Mouse (Mus musculus) heart, embryonic 12.5 days (tissue): Measurements from ENCODE around the gene Rims3. TPM values are rescaled to one million over a fixed set of nuclear protein-coding genes. Genes with fewer than 3 reads are reported as not detected.

Experiments used
- ATAC-seq: fragments of 200-750 bp; cut with Nextera tagmentation; 2 replicates; pipeline ENCODE4 v1.8.0; 2017; ENCODE audit warnings: moderate TSS enrichment, moderate library complexity; ENCODE audit not compliant: insufficient number of reproducible peaks, low FRiP score
- H3K27ac ChIP-seq: fragments of 300-500 bp; sonication (generic); 2 replicates; pipeline ENCODE4 v1.5.1; 2016; ENCODE audit warnings: mild to moderate bottlenecking, moderate library complexity; ENCODE audit not compliant: poor library complexity, severe bottlenecking
- H3K27me3 ChIP-seq: fragments of 300-500 bp; sonication (generic); replicated peaks from 2 replicates; pipeline ENCODE4 v1.6.1; 2016; ENCODE audit warnings: mild to moderate bottlenecking, moderate library complexity
- H3K36me3 ChIP-seq: fragments of 300-500 bp; sonication (generic); 2 replicates; pipeline ENCODE4 v1.6.1; 2016; ENCODE audit warnings: mild to moderate bottlenecking, moderate library complexity
- H3K4me1 ChIP-seq: fragments of 300-500 bp; sonication (generic); replicated peaks from 2 replicates; pipeline ENCODE4 v1.6.1; 2016; ENCODE audit warnings: mild to moderate bottlenecking
- H3K4me2 ChIP-seq: fragments of 300-500 bp; sonication (generic); 2 replicates; pipeline ENCODE4 v1.6.1; 2016; ENCODE audit warnings: mild to moderate bottlenecking, moderate library complexity
- H3K4me3 ChIP-seq: fragments of 300-500 bp; sonication (generic); 2 replicates; pipeline ENCODE4 v1.5.1; 2016; ENCODE audit warnings: mild to moderate bottlenecking
- H3K9ac ChIP-seq: fragments of 300-500 bp; sonication (generic); 2 replicates; pipeline ENCODE4 v1.6.1; 2016; ENCODE audit warnings: mild to moderate bottlenecking, moderate library complexity
- H3K9me3 ChIP-seq: fragments of 300-500 bp; sonication (generic); replicated peaks from 2 replicates; pipeline ENCODE4 v1.6.1; 2016; ENCODE audit warnings: mild to moderate bottlenecking, moderate library complexity
- WGBS: fragments of 180-500 bp; shearing (Covaris S2); methylation state at CpG from one replicate; pipeline ENCODE4 v1.1.7; 2016; 5-methylcytosine and 5-hydroxymethylcytosine counted together
- polyA plus RNA-seq: library from polyadenylated mRNA; unstranded; fragments of >200 nt; fragmentation: Nextera tagmentation; extraction: Ambion mirVana; gene quantifications from 2 replicates; pipeline ENCODE4 v1.2.1, GENCODE M21; 2016

Gene Rims3
- polyA plus RNA-seq, 1 experiment from 2014 or later, result 1.8 TPM

- peaks cover 6% of the 10 kb centered on the region; the same call in 1 of the 2 replicates for H3K9me3 ChIP-seq
- no peak overlapping the region for H3K4me3 ChIP-seq
- peaks cover 53% of the 10 kb centered on the region for H3K27me3 ChIP-seq
- no peak overlapping the region for H3K9ac ChIP-seq
- H3K4me2 ChIP-seq, result no peak overlapping the region
- no peak overlapping the region for H3K27ac ChIP-seq
- no peaks in the 10 kb centered on the region for H3K36me3 ChIP-seq
- WGBS, result 51% methylated on average over 11 of the region's 11 CpGs
- no peak for ATAC-seq
- 0 out of 2 replicates have a peak, but pooled peaks cover 3% of the 10 kb centered on the region for H3K4me1 ChIP-seq
These were observed 5.2 kb upstream of the Rims3 start for GRCm38 (mm10) chr4:120849451-120849850.

GRCm38 (mm10) chr4:120850946-120851345, 3.7 kb upstream of the Rims3 start:
- WGBS, result 4% methylated on average over 10 of the region's 10 CpGs
- no peak for ATAC-seq
- Histone ChIP-seq H3K27ac (no peak overlapping the region), H3K9ac (no peak overlapping the region), H3K36me3 (no peaks in the 10 kb centered on the region), H3K4me1 (0 out of 2 replicates have a peak, but pooled peaks cover 11% of the 10 kb centered on the region), H3K4me3 (no peak overlapping the region), H3K9me3 (peaks cover 8% of the 10 kb centered on the region; the same call in 1 of the 2 replicates), H3K27me3 (peaks cover 57% of the 10 kb centered on the region), H3K4me2 (no peak overlapping the region)

- Histone ChIP-seq H3K9me3 (peaks cover 8% of the 10 kb centered on the region; the same call in 1 of the 2 replicates), H3K27ac (no peak overlapping the region), H3K36me3 (no peaks in the 10 kb centered on the region), H3K4me1 (peaks cover 39% of the 10 kb centered on the region), H3K9ac (peak overlapping the region; percentile 76; the same call in 1 of the 2 replicates), H3K4me3 (peak overlapping the region; percentile 75), H3K4me2 (peak overlapping the region; percentile 99), H3K27me3 (peaks cover 67% of the 10 kb centered on the region)
- no peak for ATAC-seq
- WGBS, result 32% methylated on average over 7 of the region's 7 CpGs
These were observed 894 bp downstream of the Rims3 start for GRCm38 (mm10) chr4:120855360-120856060.

DNA sequence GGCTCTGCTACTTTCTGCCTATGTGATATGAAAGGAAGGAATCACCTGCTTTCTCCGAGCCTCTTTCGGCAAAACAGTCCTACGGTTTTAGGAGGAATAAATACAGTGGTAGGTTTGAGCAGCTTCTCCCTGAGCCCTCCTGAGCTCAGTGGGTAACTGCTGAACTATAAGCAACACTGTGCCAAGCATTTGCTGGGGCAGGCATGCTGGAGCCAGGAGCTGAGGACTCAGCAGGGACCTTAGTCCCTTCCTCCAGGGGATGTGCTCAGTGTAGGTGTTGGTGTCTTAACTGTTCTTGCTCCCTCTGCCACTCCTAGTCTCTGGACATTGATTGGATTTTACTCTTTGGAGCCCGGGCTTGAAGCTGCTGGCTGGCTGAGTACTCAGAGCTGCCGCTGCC, 1.8 kb downstream of the Rims3 start:
- Histone ChIP-seq H3K4me3 (no peak overlapping the region), H3K36me3 (no peaks in the 10 kb centered on the region), H3K9ac (no peak overlapping the region), H3K4me1 (peaks cover 47% of the 10 kb centered on the region), H3K27me3 (peaks cover 70% of the 10 kb centered on the region), H3K27ac (no peak overlapping the region), H3K4me2 (no peak overlapping the region), H3K9me3 (peaks cover 8% of the 10 kb centered on the region; the same call in 1 of the 2 replicates)
- WGBS, result 31% methylated on average over 5 of the region's 5 CpGs
- ATAC-seq, result no peak

DNA sequence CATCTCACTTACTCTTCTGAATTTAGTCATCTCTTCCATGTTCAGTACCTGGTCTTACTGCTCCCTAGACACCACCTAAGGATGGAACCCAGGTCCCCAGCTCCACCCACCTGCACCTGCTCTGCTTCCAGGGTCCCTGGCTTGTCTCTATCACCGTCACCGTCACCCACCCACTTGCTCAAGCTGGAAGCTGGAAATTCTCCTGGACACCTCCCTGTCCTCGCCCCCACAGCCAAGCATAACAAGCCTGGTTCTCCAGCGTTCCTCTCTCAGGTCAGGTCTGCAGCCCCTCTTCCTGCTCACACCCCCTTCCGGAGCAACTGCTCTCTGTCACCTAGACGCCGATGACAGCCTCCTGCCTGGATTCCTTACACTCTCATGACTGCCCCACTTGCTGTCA, 5.2 kb downstream of the Rims3 start:
- H3K4me3 ChIP-seq, result no peak overlapping the region
- no peaks in the 10 kb centered on the region for H3K36me3 ChIP-seq
- H3K27ac ChIP-seq, result no peak overlapping the region
- ATAC-seq, result 0 out of 2 replicates have a peak, but pooled peaks have one; percentile 35
- peaks cover 39% of the 10 kb centered on the region for H3K27me3 ChIP-seq
- H3K4me1 ChIP-seq, result peaks cover 46% of the 10 kb centered on the region
- no peaks in the 10 kb centered on the region for H3K9me3 ChIP-seq
- 23% methylated on average over 7 of the region's 7 CpGs for WGBS
- peak overlapping the region; percentile 22; the same call in 1 of the 2 replicates for H3K4me2 ChIP-seq
- H3K9ac ChIP-seq, result no peak overlapping the region

DNA sequence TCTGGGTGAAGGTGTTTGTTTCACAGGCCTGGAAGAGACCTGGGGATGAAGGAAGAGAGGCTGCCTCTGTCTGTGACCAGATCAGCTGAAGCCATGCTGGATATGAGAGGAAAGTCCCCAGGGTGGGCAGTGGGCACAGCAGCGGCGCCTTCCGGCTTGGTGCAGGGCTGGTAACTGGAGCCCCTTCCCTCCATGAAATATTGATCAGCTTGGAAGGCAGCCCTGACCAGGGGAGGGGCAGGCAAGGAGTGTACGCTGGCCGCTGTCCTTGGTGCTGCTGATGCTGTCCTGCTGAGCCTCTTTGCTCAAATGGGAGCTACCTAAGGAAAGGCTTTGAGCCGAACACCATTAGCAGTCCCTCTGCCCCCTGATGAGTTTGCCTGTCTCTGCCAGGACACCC, 11.6 kb downstream of the Rims3 start:
- WGBS, result 3% methylated on average over 6 of the region's 6 CpGs
- H3K36me3 ChIP-seq, result no peaks in the 10 kb centered on the region
- no peak; the same call in 1 of the 2 replicates for ATAC-seq

DNA sequence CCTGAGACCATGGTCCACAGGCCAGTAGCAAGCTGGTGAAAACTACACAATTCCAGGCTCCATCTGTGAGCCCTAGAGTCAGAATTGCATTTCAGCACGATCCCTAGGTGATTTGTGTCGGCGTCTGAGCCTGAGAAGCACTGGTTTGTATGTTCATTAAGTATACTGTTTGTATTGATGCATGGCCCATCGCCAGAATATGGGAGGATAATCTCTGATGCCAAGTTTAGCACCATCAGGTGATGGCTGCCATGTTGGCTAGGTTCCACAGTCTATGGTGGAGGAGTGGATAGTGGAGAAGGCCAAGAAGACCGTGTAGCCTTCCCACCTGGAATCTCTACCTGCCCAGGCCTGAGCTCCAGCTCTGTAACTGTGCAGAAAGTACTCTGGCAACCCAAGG, 13.6 kb downstream of the Rims3 start:
- H3K9me3 ChIP-seq, result no peaks in the 10 kb centered on the region
- ATAC-seq, result no peak
- 77% methylated on average over 5 of the region's 5 CpGs for WGBS
- no peak overlapping the region for H3K27ac ChIP-seq
- 0 out of 2 replicates have a peak, but pooled peaks cover 5% of the 10 kb centered on the region for H3K27me3 ChIP-seq
- no peak overlapping the region for H3K9ac ChIP-seq
- H3K4me3 ChIP-seq, result no peak overlapping the region
- H3K4me2 ChIP-seq, result no peak overlapping the region
- no peaks in the 10 kb centered on the region for H3K4me1 ChIP-seq
- no peaks in the 10 kb centered on the region for H3K36me3 ChIP-seq

More for the DNA sequence above, 11.6 kb downstream of the Rims3 start:
- H3K27ac ChIP-seq, result no peak overlapping the region
- H3K9ac ChIP-seq, result no peak overlapping the region
- H3K27me3 ChIP-seq, result 0 out of 2 replicates have a peak, but pooled peaks cover 5% of the 10 kb centered on the region
- no peak overlapping the region for H3K4me2 ChIP-seq
- no peak overlapping the region for H3K4me3 ChIP-seq
- peaks cover 1% of the 10 kb centered on the region for H3K4me1 ChIP-seq
- H3K9me3 ChIP-seq, result no peaks in the 10 kb centered on the region

DNA sequence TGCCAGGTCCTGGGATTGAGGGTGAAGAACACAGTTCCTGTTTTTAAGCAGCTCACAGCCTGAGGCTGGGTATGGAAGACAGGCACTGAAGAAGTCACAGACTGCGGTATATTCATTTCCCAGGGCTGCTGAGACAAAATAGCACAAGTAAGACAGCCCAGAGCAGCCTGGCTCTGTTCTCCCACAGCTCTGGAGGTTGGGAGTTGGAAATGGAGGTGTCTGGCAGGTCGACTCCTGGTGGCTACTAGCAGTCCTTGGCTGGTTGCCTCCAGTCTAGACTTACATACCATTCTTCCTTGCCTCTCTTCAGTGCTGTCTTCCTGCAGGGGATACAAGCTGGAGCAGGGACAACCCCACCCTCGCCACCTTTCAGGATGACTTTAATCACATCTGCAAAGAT, 14.4 kb downstream of the Rims3 start:
- H3K4me3 ChIP-seq, result no peak overlapping the region
- ATAC-seq, result no peak
- H3K4me1 ChIP-seq, result no peaks in the 10 kb centered on the region
- H3K4me2 ChIP-seq, result no peak overlapping the region
- 62% methylated on average over 3 of the region's 3 CpGs for WGBS
- 0 out of 2 replicates have a peak, but pooled peaks cover 5% of the 10 kb centered on the region for H3K27me3 ChIP-seq
- H3K9ac ChIP-seq, result no peak overlapping the region
- H3K9me3 ChIP-seq, result no peaks in the 10 kb centered on the region
- no peak overlapping the region for H3K27ac ChIP-seq
- H3K36me3 ChIP-seq, result no peaks in the 10 kb centered on the region

DNA sequence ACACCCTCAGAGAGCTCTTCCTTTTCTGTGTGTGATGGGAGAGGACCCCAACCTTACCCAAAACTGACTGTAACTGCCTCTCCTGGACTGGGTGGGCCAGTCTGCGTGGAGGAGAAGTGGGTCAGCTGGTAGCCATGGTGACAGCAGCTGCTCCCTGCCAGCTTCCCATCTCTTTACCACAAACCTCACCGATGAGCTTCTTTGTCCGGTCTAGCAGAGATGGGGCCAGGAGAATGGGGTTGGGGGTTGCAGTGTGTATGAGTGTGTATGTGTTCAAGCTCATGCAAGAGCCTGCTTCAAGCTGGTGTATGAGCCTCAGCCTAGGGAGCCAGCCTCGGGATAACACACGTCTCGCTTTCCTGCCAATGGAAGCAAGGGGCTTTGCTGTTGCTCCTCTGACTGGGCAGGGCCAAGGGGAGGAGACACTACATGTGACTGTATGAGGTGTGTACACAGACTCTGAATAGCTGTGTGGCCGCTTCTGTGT, 15.7 kb downstream of the Rims3 start:
- Histone ChIP-seq H3K4me1 (no peaks in the 10 kb centered on the region), H3K27ac (no peak overlapping the region), H3K27me3 (0 out of 2 replicates have a peak, but pooled peaks cover 11% of the 10 kb centered on the region), H3K4me2 (no peak overlapping the region), H3K9me3 (no peaks in the 10 kb centered on the region), H3K36me3 (no peaks in the 10 kb centered on the region), H3K4me3 (no peak overlapping the region), H3K9ac (no peak overlapping the region)
- WGBS, result 63% methylated on average over 7 of the region's 7 CpGs
- ATAC-seq, result no peak

DNA sequence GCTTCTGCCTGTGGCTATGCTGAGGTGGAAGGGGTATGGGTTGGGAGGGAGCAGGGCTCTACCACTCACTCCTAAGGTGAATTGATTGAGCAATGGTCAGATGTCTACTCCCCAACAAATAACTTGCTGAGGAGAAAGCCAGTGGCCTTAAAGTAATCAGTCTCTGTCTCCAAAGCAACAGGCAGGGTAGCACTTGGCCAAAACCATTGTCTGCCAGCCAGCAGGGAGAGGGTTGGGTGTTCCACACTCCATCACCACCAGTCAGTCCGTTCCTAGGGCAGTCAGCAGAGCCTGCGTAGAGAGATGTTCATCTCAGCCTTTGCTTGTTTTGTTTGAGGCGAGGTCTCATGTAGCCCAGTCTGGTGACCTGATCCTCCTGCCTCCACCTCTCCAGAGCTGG, 21.3 kb downstream of the Rims3 start:
- Histone ChIP-seq H3K27ac (no peak overlapping the region), H3K9me3 (no peaks in the 10 kb centered on the region), H3K27me3 (0 out of 2 replicates have a peak, but pooled peaks cover 8% of the 10 kb centered on the region), H3K4me3 (no peak overlapping the region), H3K36me3 (no peaks in the 10 kb centered on the region), H3K4me2 (no peak overlapping the region), H3K4me1 (no peaks in the 10 kb centered on the region), H3K9ac (no peak overlapping the region)
- ATAC-seq, result no peak
- 71% methylated on average over 3 of the region's 3 CpGs for WGBS

DNA sequence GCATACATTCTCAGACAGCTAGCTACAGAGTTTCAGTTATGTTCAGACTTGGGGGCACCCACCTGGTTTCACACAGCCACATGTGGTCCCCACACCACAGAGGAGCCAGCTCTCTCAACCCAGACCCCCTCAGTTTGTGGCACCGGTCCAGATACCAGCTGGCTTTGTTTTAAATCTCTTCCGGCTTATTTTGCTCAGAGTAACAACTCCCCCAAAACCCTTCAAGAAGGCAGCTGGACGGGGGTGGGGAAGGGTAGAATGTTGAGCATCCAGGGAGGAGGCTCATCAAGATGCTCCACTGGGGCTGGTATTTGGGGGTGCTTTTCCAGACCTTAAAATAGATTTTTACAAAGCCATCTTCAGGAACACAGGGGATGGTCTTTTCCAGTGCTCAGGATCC, 24.1 kb downstream of the Rims3 start:
- 0 out of 2 replicates have a peak, but pooled peaks cover 15% of the 10 kb centered on the region for H3K27me3 ChIP-seq
- 75% methylated on average over 3 of the region's 3 CpGs for WGBS
- H3K9ac ChIP-seq, result no peak overlapping the region
- no peaks in the 10 kb centered on the region for H3K4me1 ChIP-seq
- H3K9me3 ChIP-seq, result no peaks in the 10 kb centered on the region
- no peak overlapping the region for H3K4me2 ChIP-seq
- H3K27ac ChIP-seq, result no peak overlapping the region
- ATAC-seq, result no peak
- H3K4me3 ChIP-seq, result no peak overlapping the region
- no peaks in the 10 kb centered on the region for H3K36me3 ChIP-seq
